9 mouse cellular contexts compared by ENCODE assay signal in genomic region chr19:46322144-46322995, GRCm38 (mm10). TPM values are rescaled to one million over a fixed set of nuclear protein-coding genes. Genes with fewer than 3 reads are reported as not detected.
DNase-seq lines count a peak whose midpoint lies in the region; ATAC-seq lines count a peak whose summit lies in the region.
"Had no signal": no experiment of that assay in that cellular context is flagged by ENCODE, and none has a peak within 500 bp of the region (broad histone marks: within the 10 kb centered on the region; RNA-seq: fewer than 3 reads in every experiment).

No protein-coding gene starts in this region.

- H3K36me3 ChIP-seq in hindbrain, embryonic 10.5 days: no peaks in the 10 kb centered on the region
- H3K36me3 ChIP-seq in neural tube, embryonic 12.5 days: no peaks in the 10 kb centered on the region
- H3K36me3 ChIP-seq in liver, embryonic 12.5 days: no peaks in the 10 kb centered on the region
- H3K36me3 ChIP-seq: limb, embryonic 13.5 days had no signal

- peaks cover 80% of the 10 kb centered on the region for H3K4me1 ChIP-seq in hindbrain, embryonic 10.5 days (replicated peaks)
- H3K4me1 ChIP-seq in neural tube, embryonic 12.5 days: peaks cover 47% of the 10 kb centered on the region
- peaks cover 34% of the 10 kb centered on the region for H3K4me1 ChIP-seq in liver, embryonic 12.5 days

- no peak for ATAC-seq in neural tube, embryonic 12.5 days (ENCODE audit: low FRiP score, low read depth)
- no peak for ATAC-seq in liver, embryonic 12.5 days

- WGBS in hindbrain, embryonic 10.5 days: 61% methylated on average over 11 of the region's 11 CpGs
- WGBS in neural tube, embryonic 12.5 days: 63% methylated on average over 11 of the region's 11 CpGs
- WGBS in liver, embryonic 12.5 days (ENCODE audit: insufficient replicate concordance): 48% methylated on average over 11 of the region's 11 CpGs

- no peaks in the 10 kb centered on the region for H3K9me3 ChIP-seq in hindbrain, embryonic 10.5 days
- no peaks in the 10 kb centered on the region for H3K9me3 ChIP-seq in neural tube, embryonic 12.5 days
- no peaks in the 10 kb centered on the region for H3K9me3 ChIP-seq in liver, embryonic 12.5 days (replicated peaks)
- H3K9me3 ChIP-seq: limb, embryonic 13.5 days had no signal

- peak overlapping the region; percentile 47 for H3K4me2 ChIP-seq in neural tube, embryonic 12.5 days (replicated peaks)
- H3K4me2 ChIP-seq in liver, embryonic 12.5 days: no peak overlapping the region
- H3K4me2 ChIP-seq: limb, embryonic 13.5 days had no signal

- peak overlapping the region; percentile 28; the same call in 1 of the 2 replicates for H3K4me3 ChIP-seq in hindbrain, embryonic 10.5 days
- H3K4me3 ChIP-seq in neural tube, embryonic 12.5 days: no peak overlapping the region
- no peak overlapping the region for H3K4me3 ChIP-seq in liver, embryonic 12.5 days
- H3K4me3 ChIP-seq: limb, embryonic 13.5 days had no signal

- H3K27me3 ChIP-seq in hindbrain, embryonic 10.5 days (ENCODE audit: insufficient read depth, poor library complexity, severe bottlenecking): peaks cover 99% of the 10 kb centered on the region
- peaks cover 79% of the 10 kb centered on the region for H3K27me3 ChIP-seq in neural tube, embryonic 12.5 days (replicated peaks)
- H3K27me3 ChIP-seq in liver, embryonic 12.5 days (replicated peaks): peaks cover 100% of the 10 kb centered on the region

- DNase-seq in left cerebral cortex, adult 8-10 months (ENCODE audit: low spot score in 2 of 2): peak; percentile 18 to 43
- DNase-seq in left cerebral cortex, postnatal 4 days: no peak
- peak; percentile 50 to 55 for DNase-seq in cerebellum, postnatal 25 days
- DNase-seq in hindbrain, embryonic 10.5 days (ENCODE audit: low spot score): no peak
- DNase-seq in embryo, embryonic 10 days (ENCODE audit: low spot score): no peak
- DNase-seq: heart, postnatal 10 days had no signal

- intact Hi-C loops in left cerebral cortex, postnatal 4 days (cut with DNase I): no loop called here

- no peak overlapping the region for H3K9ac ChIP-seq in neural tube, embryonic 12.5 days
- no peak overlapping the region for H3K9ac ChIP-seq in liver, embryonic 12.5 days
- H3K9ac ChIP-seq: limb, embryonic 13.5 days had no signal

- peak overlapping the region; percentile 83 for H3K27ac ChIP-seq in hindbrain, embryonic 10.5 days
- H3K27ac ChIP-seq in neural tube, embryonic 12.5 days: no peak overlapping the region
- no peak overlapping the region for H3K27ac ChIP-seq in liver, embryonic 12.5 days
- H3K27ac ChIP-seq: limb, embryonic 13.5 days had no signal

RNA-seq across cellular contexts. Expression of gene Psd, which starts 4.6 kb away (rescaled TPM):
- 100 to 1,000 TPM; 550 to 592 (median 567) TPM for total RNA-seq in left cerebral cortex, adult 8-10 months (2022)
- total RNA-seq in left cerebral cortex, postnatal 4 days (2021): 100 to 1,000 TPM; 670 to 671 TPM
- polyA plus RNA-seq in hindbrain, embryonic 10.5 days (2016; fragmentation: Nextera tagmentation; extraction: Ambion mirVana): 4.5 and 9.7 TPM in 2 replicates
- polyA plus RNA-seq in neural tube, embryonic 12.5 days (2016; fragmentation: Nextera tagmentation; extraction: Ambion mirVana): 29.9 and 31.6 TPM in 2 replicates
- polyA plus RNA-seq in liver, embryonic 12.5 days (2016; fragmentation: Nextera tagmentation; extraction: Ambion mirVana): 10.7 and 11.3 TPM in 2 replicates

RNA-seq across cellular contexts. Expression of gene Fbxl15, which starts 5.6 kb away (rescaled TPM):
- total RNA-seq in left cerebral cortex, adult 8-10 months (2022): 10 to 100 TPM; 23.7 to 27.6 (median 25.1) TPM
- total RNA-seq in left cerebral cortex, postnatal 4 days (2021): 10 to 100 TPM; 22.3 to 23.4 TPM
- polyA plus RNA-seq in hindbrain, embryonic 10.5 days (2016; fragmentation: Nextera tagmentation; extraction: Ambion mirVana): 23.2 and 28.2 TPM in 2 replicates
- 26.8 and 28.2 TPM in 2 replicates for polyA plus RNA-seq in neural tube, embryonic 12.5 days (2016; fragmentation: Nextera tagmentation; extraction: Ambion mirVana)
- polyA plus RNA-seq in liver, embryonic 12.5 days (2016; fragmentation: Nextera tagmentation; extraction: Ambion mirVana): 13.4 and 13.5 TPM in 2 replicates

RNA-seq across cellular contexts. Expression of gene Cuedc2, which starts 16.1 kb away (rescaled TPM):
- 100 to 1,000 TPM; 187 to 201 (median 192) TPM for total RNA-seq in left cerebral cortex, adult 8-10 months (2022)
- total RNA-seq in left cerebral cortex, postnatal 4 days (2021): 100 to 1,000 TPM; 221 to 222 TPM
- 260 and 279 TPM in 2 replicates for polyA plus RNA-seq in hindbrain, embryonic 10.5 days (2016; fragmentation: Nextera tagmentation; extraction: Ambion mirVana)
- polyA plus RNA-seq in neural tube, embryonic 12.5 days (2016; fragmentation: Nextera tagmentation; extraction: Ambion mirVana): 284 and 289 TPM in 2 replicates
- polyA plus RNA-seq in liver, embryonic 12.5 days (2016; fragmentation: Nextera tagmentation; extraction: Ambion mirVana): 97.6 and 99.1 TPM in 2 replicates

RNA-seq across cellular contexts. Expression of gene Nfkb2, which starts 18.2 kb away (rescaled TPM):
- 1 to 10 TPM; 1.9 to 3.3 (median 2.2) TPM for total RNA-seq in left cerebral cortex, adult 8-10 months (2022)
- total RNA-seq in left cerebral cortex, postnatal 4 days (2021): 1 to 10 TPM; 2.5 to 2.8 TPM
- polyA plus RNA-seq in hindbrain, embryonic 10.5 days (2016; fragmentation: Nextera tagmentation; extraction: Ambion mirVana): 5.6 and 6.4 TPM in 2 replicates
- 3.9 and 4.0 TPM in 2 replicates for polyA plus RNA-seq in neural tube, embryonic 12.5 days (2016; fragmentation: Nextera tagmentation; extraction: Ambion mirVana)
- 5.6 and 6.1 TPM in 2 replicates for polyA plus RNA-seq in liver, embryonic 12.5 days (2016; fragmentation: Nextera tagmentation; extraction: Ambion mirVana)

RNA-seq across cellular contexts. Expression of gene Mfsd13a, which starts 18.6 kb away (rescaled TPM):
- 10 to 100 TPM; 28.9 to 29.9 (median 29.5) TPM for total RNA-seq in left cerebral cortex, adult 8-10 months (2022)
- total RNA-seq in left cerebral cortex, postnatal 4 days (2021): 10 to 100 TPM; 16.8 to 18.3 TPM
- 10.0 and 11.9 TPM in 2 replicates for polyA plus RNA-seq in hindbrain, embryonic 10.5 days (2016; fragmentation: Nextera tagmentation; extraction: Ambion mirVana)
- 8.5 and 9.3 TPM in 2 replicates for polyA plus RNA-seq in neural tube, embryonic 12.5 days (2016; fragmentation: Nextera tagmentation; extraction: Ambion mirVana)
- 13.2 and 14.5 TPM in 2 replicates for polyA plus RNA-seq in liver, embryonic 12.5 days (2016; fragmentation: Nextera tagmentation; extraction: Ambion mirVana)

Comparison
In these comparisons a context has a peak if more than half of its experiments do, and no peak if none do; other contexts are left out.
1. DNase-seq: peak in left cerebral cortex, adult 8-10 months (2 of 2) and cerebellum, postnatal 25 days (2 of 2); none in left cerebral cortex, postnatal 4 days (single experiment), hindbrain, embryonic 10.5 days (single experiment) and embryo, embryonic 10 days (single experiment).